Mouse (Mus musculus) cortical plate, adult 2 months (tissue): ENCODE measurements around the gene Cldn9. TPM values are rescaled to one million over a fixed set of nuclear protein-coding genes. Genes with fewer than 3 reads are reported as not detected.

Source experiments
- H3K27ac ChIP-seq: fragments of 200-500 bp; 2 replicates; pipeline ENCODE4 v1.5.1; 2012; ENCODE audit warnings: low read length, control low read depth, inconsistent platforms; ENCODE audit not compliant: insufficient read depth
- H3K4me1 ChIP-seq: fragments of 200-500 bp; 2 replicates; pipeline ENCODE4 v1.6.1; 2011; ENCODE audit warnings: low read length; ENCODE audit not compliant: control insufficient read depth, insufficient read depth
- H3K4me3 ChIP-seq: fragments of 200-500 bp; 2 replicates; pipeline ENCODE4 v1.5.1; 2011; ENCODE audit warnings: mild to moderate bottlenecking, low read length, control low read depth; ENCODE audit not compliant: insufficient read depth
- CTCF ChIP-seq: fragments of 200-500 bp; IDR thresholded peaks from 2 replicates; pipeline ENCODE4 v1.5.1; 2011; ENCODE audit warnings: mild to moderate bottlenecking, control low read depth, low read length; ENCODE audit not compliant: insufficient read depth; ENCODE audit errors: extremely low read depth
- POLR2A ChIP-seq: fragments of 200-500 bp; IDR thresholded peaks from 2 replicates; pipeline ENCODE4 v1.6.1; 2011; ENCODE audit warnings: mild to moderate bottlenecking, low read length, control low read depth; ENCODE audit not compliant: insufficient read depth; ENCODE audit errors: extremely low read depth
- polyA plus RNA-seq: library from polyadenylated mRNA; depleted of rRNA; stranded (reverse); fragments of >200 nt; gene quantifications from 2 replicates; pipeline ENCODE4 v1.2.3, GENCODE M21; 2012

Gene Cldn9
- polyA plus RNA-seq, 1 experiment, result 0.13 TPM

DNA sequence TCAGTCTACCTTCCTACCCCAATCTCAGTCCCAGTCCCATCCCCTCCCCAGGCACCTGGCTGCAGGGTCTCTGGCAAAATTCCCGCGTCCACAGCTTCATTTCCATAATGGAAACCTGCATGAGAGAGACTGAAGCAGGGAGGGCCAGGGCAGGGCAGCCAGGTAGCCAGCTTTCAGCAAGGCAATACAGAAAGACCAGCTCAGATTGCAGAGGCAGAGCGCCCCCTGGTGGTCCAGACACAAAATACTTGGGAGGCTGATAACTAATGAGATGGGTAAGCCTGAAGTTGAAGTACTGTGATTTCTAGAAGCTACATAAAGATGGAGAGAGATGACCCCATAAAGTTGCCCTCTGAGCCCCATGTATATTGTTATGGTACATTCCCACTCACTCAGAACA, 22.4 kb upstream of the Cldn9 start:
- no peaks in the 10 kb centered on the region for H3K4me1 ChIP-seq
- H3K4me3 ChIP-seq, result no peak overlapping the region
- TF ChIP-seq CTCF (peak; percentile 89), POLR2A (no peak)
- no peak overlapping the region for H3K27ac ChIP-seq

DNA sequence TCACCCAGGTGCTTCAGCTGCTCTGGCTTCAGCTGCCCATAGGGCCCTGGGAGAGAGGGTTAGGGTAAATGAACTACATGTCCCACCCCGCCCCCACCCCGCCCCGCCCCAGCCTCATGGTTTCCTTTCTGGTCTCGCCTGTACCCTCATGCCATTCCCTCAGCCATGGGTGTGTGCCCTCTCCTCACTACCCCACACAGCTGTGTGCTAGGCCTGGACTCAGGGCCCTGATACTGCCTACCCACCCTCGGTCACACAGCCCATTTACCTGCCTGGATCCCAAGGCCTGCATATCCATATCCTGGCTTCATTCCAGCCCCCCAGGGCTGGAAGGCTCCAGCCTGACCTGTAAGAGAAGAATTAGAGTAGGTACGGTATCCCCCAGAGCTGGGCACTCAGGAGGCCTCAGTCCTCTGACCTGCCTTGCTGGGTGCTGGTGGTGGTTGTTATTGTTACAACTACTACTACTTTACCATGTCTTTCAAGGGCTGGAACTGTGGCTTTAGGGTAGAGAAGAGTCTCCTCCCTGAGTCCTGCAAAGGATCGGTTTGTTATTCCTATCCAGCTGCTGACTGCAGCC, 21.8 kb upstream of the Cldn9 start:
- Histone ChIP-seq H3K27ac (no peak overlapping the region), H3K4me3 (no peak overlapping the region), H3K4me1 (no peaks in the 10 kb centered on the region)
- TF ChIP-seq POLR2A (no peak), CTCF (no peak)

DNA sequence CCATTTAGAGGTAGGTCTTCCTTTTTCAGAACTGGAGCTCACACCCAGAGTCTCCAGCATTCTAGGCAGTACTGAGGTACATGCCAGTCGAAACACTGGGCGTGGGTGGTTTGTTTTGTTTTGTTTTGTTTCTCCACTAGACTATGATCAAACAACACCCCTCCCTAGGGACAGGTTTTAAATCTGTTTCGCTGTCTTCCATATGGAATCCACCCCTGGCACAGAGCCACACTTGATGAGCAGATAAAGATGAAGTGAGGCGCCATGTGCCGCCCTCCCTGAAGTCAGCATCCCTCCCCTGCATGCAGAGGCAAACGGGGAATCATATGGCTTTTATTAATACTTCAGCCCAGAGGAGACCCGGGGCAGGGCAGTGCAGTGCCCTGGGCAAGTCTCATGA, 20.9 kb upstream of the Cldn9 start:
- no peak overlapping the region for H3K27ac ChIP-seq
- no peak for TF ChIP-seq POLR2A
- no peak for TF ChIP-seq CTCF
- no peaks in the 10 kb centered on the region for H3K4me1 ChIP-seq
- no peak overlapping the region for H3K4me3 ChIP-seq

DNA sequence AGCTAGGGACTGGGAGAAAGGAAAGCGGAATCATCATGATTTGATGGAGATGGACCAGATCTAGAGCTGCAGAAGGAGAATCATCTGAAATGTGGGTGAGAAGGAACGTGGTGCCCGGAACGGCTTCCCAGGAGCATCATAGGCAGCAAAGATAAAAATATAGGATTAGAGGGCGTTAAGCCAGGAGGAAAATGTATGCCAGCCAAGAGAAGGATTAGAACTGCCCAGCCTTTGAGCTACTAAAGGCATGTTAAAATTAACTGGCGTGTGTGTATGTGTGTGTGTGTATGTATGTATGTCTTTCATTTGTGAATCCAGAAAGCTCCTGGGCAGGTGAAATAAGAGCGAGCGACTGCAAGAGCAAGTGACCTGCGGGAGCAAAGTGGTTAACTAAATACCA, 19.5 kb upstream of the Cldn9 start:
- Histone ChIP-seq H3K4me3 (no peak overlapping the region), H3K4me1 (no peaks in the 10 kb centered on the region), H3K27ac (no peak overlapping the region)
- TF ChIP-seq CTCF (no peak), POLR2A (no peak)

DNA sequence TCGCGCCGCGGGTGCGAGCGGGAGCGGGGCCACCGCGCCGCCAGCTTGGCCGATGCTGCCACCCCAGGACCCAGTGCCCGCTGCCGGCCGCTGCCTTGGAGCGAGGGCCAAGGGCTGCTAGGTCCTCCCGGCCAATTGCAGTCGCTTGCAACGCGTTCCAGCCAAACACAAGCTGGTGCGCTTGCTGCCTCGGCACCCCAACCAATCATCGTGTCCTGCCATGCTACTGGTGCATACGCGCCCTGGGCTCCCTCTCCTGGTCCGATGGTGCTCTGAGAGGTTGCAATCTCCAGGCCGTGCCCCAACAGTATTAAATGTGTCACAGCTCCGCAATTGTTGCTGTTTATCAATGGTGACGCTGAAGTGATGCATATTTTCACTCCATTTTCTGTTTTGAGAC, 16.3 kb upstream of the Cldn9 start:
- peak overlapping the region; percentile 14 for H3K4me3 ChIP-seq
- H3K4me1 ChIP-seq, result no peaks in the 10 kb centered on the region
- no peak overlapping the region for H3K27ac ChIP-seq
- TF ChIP-seq CTCF (peak; percentile 59), POLR2A (peak; percentile 47; the same call in 1 of the 2 replicates)

DNA sequence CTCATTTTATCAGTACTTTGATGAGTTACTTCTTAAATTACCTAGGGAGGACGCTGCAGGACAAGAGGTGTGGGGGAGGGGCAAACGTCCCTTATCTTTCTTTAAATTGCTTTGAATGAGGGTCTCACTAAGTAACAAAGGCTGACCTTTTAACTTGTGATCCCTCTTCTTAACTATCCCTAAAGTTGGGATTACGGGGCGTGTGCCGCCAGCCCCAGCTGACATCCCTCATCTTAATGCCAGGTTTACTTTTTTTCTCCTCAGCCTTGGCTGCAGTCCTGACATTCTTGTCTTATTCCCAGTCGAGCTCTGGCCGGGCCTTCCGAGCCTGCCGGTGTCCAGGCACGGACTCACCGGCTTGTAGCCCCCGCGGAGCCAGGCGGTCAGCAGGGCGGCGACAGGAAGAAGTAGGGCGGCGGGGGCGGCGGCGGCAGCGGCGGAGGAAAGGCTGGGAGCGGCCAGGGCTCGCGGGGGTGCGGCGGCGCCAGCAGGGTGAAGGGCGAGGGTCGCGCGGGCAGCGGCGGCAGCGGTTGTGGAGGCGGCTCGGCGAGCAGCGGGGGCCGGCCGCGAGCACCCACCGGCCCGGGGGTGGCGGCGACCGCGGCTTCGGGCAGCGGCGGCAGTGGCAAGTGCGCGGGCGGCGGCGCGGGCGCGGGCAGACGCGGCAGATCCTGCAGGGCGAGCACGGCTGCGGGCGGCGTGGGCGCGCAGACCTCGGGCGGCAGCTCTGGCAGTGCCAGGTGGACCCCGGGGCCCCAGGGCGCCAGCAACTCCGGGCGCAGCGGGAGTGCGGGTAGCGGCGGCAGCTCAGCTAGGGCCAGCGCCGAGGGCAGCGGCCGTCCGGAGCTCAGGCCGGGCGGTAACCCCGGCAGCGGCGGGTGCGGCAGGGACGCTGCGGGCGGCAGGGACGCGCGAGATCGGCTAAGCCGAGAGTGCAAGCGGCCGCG, 15.6 kb upstream of the Cldn9 start:
- Histone ChIP-seq H3K4me1 (no peaks in the 10 kb centered on the region), H3K27ac (peak overlapping the region; percentile 55), H3K4me3 (peak overlapping the region; percentile 14)
- TF ChIP-seq POLR2A (no peak), CTCF (no peak)

DNA sequence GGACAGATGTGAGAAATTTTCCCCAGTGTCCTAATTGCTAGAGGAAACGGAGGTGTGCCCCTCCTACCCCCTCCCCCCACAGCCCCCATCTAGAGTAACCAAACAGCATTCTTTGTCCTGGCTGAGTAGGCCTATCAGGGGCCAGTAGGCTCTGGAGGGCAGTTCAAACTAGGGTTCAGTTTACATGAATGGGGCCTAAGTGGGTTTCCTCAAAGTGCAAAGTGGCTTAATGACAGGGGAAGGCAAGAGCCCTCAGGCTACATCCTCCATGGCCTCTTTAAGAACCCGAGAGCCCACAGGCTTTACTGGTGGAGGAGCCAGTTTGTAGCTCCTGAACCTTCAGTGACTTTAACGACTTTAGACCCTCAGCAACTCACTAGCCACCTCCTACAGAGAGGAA, 12.0 kb upstream of the Cldn9 start:
- no peak for TF ChIP-seq CTCF
- TF ChIP-seq POLR2A, result no peak
- Histone ChIP-seq H3K4me1 (no peaks in the 10 kb centered on the region), H3K4me3 (no peak overlapping the region), H3K27ac (no peak overlapping the region)

DNA sequence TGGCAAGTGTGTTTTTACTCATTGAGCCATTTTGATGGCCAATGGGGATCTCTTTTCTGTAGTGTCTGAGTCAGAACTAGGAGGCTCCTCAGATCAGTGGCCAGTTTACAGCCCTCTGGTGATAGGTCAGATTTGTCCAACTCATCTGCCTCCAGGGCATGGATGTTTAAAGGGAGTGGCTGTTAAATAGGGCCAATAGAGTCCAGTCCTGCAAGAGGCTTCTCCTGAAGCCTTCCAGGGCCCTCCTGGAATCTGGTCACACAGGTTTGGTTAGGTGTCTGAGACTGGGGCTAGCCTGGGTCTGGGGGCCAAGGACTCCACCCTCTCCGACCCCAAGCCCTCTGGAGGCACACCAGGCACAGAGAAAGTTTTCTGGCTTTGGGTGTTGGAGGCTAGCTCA, 10.7 kb upstream of the Cldn9 start:
- no peak overlapping the region for H3K4me3 ChIP-seq

DNA sequence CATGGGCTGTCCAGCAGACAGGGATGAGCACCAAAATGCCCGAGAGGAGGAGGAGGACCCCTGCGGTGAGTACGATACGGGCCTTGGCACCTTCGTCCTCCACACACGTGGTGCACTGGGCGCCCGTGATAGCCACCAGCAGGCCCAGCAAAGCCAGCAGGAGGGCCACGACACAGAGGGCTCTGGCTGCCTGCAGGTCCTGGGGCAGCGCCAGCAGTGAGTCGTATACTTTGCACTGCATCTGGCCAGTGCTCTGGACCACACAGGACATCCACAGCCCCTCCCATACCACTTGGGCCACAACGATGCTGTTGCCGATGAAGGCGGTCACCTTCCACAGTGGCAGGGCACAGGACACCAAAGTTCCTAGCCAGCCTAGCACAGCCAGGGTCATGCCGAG, 600 bp downstream of the Cldn9 start:
- Histone ChIP-seq H3K4me1 (no peaks in the 10 kb centered on the region), H3K27ac (no peak overlapping the region), H3K4me3 (no peak overlapping the region)
- no peak for TF ChIP-seq POLR2A
- TF ChIP-seq CTCF, result no peak

More for the DNA sequence above, 10.7 kb upstream of the Cldn9 start:
- TF ChIP-seq POLR2A (no peak), CTCF (no peak)
- no peak overlapping the region for H3K27ac ChIP-seq
- no peaks in the 10 kb centered on the region for H3K4me1 ChIP-seq

DNA sequence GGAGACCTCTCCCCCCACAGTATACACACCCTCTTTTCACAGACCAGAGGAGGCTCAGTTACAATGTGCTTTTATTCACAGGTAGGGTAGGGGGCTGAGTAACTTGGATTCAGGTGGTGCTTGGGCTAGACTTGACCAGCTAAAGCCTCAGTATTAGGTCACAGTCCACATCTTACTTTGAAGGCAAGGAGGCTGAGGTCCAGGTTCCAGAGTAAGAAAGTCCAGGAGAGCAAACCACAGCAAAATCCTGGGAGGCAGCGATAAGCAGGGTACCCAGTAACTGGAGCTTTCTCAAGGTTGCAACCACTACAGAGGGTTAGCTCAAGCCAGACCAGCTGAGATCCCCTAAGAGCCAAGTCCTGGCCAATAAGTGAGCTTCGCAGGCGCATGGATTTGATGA, 1.3 kb downstream of the Cldn9 start:
- no peak for TF ChIP-seq POLR2A
- TF ChIP-seq CTCF, result no peak
- H3K4me3 ChIP-seq, result no peak overlapping the region
- no peak overlapping the region for H3K27ac ChIP-seq
- no peaks in the 10 kb centered on the region for H3K4me1 ChIP-seq
